Mouse (Mus musculus): Measurements from ENCODE around the gene Hspb6.

The Hspb6 gene

DNA sequence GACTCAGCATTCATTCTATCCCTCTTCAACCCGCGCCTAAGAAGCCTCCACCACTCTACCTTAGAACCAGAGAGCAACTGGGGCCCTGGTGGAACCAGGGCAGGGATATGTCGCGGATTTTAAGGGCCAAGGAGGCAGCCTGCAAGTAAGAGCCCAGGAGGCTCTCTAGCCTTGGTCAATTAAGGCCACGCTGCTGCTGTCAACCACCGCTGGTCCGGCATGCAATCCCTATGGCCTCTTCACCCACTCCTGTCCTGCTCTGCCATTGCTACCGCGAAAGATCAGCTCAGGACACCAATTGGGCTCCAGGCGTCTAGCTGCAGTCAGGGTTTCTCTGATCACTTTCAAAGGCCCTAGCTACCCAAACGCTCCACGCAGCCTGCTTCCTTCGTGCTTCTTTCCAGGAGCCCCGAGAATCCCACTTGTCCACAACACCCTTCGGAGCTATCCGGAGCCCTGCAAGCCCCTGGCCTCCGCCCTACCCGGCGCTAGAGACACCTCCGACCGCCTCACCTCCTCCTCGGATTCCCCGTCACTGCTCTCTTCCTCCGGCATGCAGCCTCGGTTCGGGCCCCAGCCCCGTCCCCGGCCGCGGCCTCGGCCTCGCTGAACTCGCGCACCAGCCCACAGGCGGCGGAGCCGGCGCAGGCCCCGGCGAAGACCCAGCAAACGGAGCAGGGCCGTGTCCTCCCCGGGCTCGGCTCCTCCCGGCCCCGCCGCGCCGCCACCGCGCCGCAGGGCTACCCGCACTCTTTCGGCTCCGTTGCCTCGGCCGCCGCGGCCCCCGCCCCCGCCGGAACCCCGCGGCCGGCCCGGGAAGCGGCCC lies 36.1 kb downstream of the Hspb6 start:
- DNase-seq, result peak; percentile 51

DNA sequence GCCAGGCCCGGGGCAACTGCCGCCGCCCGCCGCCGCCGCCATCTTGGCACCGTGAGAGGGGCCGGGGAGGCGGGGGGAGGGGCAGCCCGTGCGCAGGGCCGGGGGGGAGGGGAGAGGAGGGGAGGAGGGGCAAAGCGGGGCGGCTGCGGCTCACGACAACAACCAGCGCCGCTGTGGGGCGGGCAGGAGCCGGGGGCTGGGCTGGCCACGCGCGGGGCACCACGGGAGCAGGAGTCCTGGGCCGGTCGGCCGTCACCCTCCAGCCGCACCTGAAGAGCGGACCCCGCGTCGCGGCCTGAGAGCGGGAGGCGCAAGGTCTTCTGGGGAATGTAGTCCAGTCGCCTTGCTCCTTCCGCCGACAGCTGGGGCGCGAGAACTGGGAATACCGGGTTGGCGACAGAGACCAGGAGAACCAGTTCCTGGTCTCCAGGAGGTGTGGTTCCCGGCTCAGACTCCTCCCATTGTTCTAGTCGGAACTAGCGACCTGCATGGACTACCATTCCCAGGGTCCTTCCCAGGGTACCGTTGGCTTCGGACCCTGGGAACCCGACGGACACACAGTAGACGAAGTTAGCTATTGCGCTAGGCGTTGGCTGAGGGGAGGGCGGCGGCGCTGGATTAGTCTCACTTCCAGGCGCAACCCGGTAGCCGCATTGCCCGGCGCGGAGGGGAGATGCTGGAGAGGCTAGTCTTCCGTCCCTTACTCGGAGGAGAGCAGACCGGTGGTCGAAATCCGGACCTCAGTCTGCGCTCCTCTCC lies 36.9 kb downstream of the Hspb6 start, which contains the start of gene Kmt2b:
Gene Kmt2b (minus strand): TSS at position 51 of the 759 bp plus-strand sequence.
- peak; percentile 94 to 95 for DNase-seq

DNA sequence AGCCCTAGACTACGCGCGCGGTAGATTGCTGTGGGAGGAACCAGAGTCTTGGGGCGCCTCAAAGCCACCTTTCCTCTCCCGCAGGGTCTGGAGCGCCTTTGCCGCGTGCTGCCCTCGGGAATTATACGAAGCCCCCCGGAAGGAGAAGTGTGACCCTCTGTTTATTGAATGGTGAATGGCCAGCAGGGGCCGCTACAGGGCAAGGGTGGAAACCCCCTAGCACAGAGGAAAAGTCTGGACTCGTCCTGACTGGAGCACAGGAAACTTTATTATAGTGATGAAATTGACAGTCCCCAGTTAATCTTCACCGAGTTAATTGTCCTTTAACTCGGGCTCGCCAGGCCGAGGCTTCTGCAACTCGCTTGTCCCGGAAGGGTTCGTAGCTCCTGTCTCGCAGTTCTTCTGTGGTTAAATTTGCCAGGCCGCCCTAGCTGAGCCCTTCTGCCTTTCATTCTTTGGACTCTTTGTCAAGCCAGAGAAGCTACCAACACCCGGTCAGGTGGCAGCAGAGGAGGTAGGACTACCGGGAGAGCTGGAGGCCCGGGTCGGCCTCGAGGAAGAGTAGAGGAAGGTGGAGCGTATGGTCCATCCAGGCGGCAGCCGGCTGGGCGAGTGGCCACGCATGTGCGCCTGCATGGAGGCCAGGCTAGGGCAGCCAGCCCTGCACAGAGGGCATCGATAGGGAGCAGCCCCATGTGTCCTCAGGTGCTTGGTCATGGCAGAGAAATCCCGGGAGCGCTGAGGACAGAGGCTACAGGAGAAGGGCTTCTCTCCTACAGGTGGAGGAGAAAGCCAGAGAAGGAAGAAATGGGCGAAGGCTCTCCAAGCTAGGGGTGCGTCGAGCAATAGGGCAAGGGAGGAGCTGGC lies 37.7 kb downstream of the Hspb6 start:
- peak; percentile 60 to 79 for DNase-seq

DNA sequence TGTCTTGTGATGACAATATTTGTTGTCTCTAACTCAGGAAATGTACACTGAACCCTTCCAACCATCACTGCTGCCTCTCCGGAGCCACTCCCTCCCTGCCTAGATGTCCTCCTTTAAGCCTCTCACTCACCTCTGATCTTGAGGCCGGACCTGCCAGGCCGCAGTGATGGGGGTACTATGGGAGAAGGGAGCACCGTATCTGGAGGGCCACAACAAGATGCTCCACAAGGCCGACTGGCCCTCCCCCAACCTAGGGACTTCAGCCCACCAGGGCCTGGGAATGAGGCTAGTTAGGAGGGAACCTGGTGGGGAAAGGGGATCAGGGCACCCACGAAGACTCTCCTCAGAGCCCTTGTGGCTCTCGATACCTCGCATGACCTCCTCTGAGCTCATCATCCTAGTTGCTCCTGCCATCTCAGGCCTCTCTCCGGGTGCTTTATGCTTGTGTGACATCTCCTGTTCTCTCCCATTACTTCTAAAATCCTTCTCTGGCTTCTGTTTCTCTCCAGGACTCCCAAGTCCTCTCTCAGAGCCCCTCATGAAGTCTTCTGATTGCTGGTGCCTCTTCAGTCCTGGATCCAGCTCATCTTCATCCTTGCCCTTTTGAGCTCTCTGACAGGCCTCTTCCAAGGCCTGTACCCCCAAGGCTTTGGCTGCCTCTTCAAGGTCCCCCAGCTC lies 39.1 kb downstream of the Hspb6 start:
- DNase-seq, result no peak

DNA sequence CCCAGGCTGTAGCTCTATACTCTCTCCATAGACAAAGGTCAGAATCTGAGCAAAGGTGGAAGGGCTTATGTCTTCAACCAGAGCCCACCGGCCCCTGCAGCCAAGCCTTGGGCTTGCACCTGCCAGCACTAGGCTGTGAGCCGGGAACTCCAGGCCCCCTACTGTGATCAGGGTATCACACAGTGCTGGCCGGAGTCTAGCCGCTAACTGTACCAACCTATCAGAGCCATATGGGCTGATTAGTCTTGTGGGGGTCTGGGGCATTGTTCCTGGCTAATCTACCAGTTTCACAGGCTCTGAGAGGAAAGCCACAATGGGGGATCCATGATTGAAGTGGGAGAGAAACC lies 39.6 kb downstream of the Hspb6 start:
- DNase-seq, result no peak

DNA sequence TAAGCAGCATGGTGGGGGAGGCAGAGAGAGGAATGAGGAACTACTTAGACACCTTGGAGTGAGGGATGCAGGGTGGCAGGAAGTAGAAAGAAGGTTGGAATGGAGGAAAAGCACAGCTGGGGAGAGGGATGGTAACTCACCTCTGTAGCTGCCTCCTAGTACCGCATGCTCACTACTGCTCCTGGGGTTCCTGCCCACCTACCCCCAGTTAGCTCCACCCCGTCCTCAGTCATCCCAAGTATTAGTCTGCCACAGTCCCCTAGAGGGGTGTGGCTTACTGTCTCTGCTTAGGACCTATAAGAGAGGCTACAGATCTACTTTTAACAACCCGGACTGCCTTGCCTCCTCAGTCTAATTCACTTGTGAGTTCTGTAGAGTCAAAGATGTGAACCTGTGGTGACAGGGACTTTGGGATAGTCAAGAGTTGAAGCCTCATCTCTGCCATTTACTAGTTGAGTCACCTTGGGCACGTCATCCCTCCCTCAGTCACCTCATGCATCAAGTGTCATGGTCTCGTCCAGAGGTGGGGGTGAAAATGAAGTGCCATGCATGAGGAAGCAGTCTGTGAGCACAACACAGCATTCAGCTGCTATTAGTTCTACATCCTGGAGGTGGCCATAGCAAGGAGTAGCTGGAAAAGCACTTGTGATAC lies 40.9 kb downstream of the Hspb6 start:
- DNase-seq, result no peak

DNA sequence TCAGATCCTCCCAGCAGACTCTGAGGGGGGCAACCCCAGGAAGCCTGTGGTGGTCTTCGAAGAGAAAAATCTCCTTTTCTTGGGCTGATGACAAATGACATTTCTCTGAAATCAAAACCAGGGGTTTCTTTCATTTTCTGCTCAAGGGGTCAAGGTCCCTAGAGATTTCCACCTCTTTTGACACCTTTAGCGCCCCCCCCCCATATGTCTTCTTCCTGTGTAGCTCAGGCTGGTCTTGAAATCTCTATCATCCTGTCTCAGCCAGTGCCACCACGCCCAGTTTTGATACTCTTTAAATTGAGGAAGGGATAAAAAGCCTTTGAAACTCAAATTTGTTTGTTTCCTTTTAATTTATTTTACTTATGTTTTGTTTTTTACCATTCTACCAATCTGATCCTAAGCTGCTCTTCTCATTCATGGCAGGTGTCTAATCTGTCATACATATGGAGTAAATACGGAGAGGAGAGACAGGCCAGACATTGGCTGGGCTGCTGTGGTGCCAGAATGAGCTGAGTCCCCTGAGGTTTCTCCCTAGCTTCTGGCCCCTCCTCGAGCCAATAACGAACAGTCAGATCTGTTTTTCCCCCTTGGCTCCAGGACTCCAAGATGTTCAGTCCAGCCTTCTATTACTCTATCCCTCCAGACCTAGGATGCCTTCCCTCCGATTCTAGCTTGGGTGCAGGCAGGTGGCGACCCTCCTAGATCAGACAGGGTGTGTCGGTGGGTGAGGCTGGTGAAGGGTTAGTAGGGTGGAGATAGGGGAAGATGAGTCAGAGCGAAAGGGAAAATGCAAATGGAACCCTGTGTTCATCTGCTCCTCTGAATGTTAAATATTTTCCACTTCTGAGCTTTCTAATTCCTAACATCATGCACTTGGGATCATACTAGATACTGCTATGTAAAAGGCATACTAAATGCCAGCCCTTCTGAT lies 41.9 kb downstream of the Hspb6 start:
- DNase-seq, result no peak

DNA sequence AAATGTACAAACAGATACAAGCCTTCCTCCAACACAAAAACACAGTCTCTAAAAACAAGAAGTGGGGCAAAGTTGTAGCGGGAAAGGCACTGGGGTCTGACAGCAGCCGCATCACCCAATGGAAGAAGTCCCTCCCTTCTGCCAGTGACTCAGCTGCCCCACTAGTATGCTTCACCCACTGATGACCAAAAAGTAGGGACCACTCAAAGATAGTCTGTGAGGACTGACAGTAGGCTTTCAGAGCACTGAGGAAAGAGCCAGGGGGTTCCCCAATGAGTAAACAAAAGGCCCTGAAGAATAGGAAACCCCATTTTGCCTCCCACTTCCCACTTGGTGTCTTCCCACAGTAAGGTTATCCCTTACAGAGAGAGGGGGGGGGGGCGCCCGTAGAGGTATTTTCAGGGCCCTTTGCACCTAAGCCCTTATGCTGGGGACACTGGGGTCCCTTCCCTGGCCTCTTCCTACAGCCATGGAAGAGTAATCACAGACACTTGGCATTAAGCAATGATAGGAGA lies 42.6 kb downstream of the Hspb6 start:
- DNase-seq, result no peak

DNA sequence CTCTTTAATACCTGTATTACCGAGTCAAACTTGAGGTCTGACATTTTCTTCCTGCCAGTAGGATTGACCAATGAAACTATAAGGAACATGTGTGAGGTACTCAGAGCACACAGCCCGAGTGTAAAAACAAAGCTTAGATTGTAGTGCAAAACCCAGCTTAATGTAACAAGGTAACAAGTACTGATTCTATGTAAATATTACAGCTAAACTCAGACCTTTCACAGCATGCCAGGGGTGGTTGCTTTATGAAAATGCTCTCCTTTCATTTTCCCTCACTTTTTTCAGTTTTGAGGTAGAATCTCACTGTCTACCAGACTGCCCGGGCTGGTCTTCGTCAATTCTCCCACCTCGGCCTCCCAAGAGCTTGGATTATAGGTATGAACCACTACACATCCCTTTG lies 44.1 kb downstream of the Hspb6 start:
- DNase-seq, result no peak

DNA sequence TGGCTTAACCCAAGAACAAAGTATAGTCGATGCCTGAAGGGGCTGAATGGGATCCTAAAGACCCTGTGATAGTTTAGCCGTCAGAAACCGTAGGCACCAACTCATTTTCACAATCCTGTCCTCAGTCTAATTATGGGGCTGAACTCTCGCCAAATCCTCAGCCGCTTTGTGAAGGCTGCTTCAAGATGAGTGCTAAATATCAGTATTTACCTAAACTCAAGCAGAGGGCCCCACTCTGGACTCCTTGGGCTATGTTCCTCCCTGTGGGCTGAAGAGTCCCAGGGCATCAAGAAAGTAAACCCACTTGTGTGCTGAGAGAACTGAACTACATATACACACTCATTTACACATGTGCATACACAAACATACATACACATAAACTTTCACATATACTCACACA lies 44.8 kb downstream of the Hspb6 start:
- DNase-seq, result no peak

DNA sequence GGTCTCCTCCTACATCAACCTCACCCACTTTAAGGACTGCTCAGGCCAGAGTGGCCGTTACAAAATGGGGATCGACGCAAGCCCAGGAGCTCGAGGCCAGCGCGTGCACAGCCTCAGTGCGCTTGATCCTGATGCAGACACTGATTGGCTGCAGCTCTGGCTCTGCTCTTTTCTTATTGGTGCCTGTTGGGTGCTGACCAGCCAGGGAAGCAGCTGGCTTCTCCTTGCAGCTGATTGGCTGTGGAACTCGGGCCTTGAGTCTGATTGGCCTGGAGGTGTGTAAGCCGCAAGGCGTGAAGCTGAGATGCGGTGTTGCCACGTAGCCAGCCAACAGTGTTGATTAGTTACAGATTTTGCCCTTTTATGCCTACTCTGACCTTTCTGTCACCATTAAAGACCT lies 46.8 kb downstream of the Hspb6 start, which contains the start of gene Zbtb32:
Gene Zbtb32 (minus strand): TSS at position 124 of the 400 bp plus-strand sequence.
- no peak for DNase-seq

DNA sequence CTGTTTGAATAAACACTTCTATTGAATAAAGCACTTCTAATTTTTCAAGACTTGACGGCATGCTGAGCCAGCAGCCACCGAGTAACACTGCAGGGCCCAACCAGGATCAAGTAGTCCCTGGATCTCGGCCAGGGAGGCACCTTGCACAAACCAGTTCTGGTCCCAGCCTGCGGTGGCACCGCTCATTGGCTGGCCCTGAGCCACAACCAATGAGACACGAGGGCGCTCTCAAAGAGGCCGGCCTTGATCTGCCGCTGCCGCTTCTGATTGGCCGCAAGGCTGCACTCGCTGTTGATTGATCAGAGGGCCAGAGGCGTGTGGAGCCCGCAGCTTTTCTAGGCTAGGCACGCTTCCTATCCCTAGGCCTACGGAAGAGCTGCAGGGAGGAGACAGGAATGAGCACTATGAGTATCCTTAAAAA lies 48.0 kb downstream of the Hspb6 start:
- peak; percentile 45 to 54 for DNase-seq

DNA sequence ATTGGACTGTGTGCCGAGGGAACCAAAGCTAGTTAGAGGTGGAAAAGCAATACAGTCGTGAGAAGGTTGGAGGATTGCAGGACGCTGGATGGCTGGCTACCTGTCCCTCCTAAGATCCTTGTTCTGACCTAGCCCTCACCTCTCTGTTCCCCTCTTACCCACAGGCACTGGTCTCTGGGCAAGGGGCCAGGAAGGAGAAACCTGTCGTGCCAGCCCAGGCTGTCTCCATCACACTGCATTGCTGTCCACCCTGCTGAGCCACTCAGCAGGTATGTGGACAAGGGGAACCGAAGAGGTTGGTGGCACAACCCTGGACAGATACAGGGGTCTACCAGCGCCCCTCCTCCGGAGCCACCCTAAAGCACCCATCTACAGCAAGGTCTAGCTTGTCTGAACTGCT lies 48.7 kb downstream of the Hspb6 start:
- no peak for DNase-seq

DNA sequence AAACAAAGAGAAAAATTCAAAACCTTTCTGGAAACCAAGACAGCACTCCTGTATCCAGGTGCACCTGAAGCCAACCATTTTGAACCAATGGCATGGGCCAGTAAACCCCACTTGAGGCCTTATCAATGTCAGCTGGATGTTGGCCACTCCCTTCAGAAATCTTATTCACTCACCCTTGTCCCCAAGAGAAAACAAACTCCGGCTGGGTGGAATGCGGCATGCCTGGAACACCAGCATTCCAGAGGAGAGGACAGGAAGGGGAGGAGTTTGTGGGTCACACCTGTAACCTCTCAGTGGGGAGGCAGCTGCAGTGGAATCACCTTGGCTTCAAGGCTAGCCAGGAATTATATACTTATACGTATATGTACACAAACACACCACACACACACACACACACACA lies 50.6 kb downstream of the Hspb6 start:
- no peak for DNase-seq

DNA sequence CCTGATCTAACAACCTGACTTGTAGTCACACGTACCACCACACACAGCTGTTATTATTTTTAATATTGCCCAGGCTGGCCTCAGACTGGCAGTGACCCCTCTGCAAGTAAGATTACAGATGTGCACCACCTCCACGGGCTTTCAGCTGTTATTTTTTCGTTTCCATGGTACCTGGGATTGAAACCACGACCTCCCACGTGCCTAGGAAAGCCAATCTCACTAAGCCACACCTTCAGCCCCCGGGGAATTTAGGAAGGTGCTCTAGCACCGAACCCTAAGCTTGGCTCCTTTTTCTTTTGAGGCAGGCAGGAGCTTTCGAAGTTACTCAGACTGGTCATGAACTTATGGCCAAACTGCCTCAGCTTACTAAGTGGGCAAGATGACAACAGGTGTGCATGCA lies 52.4 kb downstream of the Hspb6 start:
- DNase-seq, result no peak

DNA sequence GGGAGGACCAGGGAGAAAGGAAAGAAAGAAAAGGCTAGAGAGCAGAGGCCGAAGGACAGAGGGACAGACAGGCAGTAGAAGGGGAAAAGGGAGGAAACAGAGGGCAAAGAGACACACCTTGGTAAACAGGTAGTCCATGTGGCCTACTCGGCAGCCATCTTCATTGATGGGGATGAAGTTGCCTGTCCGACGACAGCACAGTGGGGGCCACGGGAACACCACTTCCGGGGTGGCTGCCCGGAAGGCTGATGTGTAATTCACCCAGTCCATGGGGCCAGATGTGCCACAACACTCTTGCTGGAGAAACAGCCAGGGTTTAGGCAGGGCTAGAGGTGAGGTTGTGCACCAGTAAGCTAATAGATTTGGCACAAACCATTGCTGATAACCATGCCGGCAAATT lies 53.0 kb downstream of the Hspb6 start:
- DNase-seq, result no peak
